Mouse (Mus musculus) c-Kit-positive CD71-negative TER-119-negative erythroid progenitor cells, embryonic 14.5 days (primary cell): ENCODE data around the gene Aars2.
A peak's percentile ranks its signal among the peaks of the same experiment; 100 is the strongest.

ENCODE experiments used
- DNase-seq: peaks from one replicate; pipeline ENCODE4 v3.0.0-alpha.2; 2013; ENCODE audit warnings: low read depth

Gene Aars2

GRCm38 (mm10) chr17:45559732-45560525, 53.3 kb downstream of the Aars2 start:
- DNase-seq, result no peak

GRCm38 (mm10) chr17:45563216-45563615, 56.6 kb downstream of the Aars2 start:
- DNase-seq, result no peak

DNA sequence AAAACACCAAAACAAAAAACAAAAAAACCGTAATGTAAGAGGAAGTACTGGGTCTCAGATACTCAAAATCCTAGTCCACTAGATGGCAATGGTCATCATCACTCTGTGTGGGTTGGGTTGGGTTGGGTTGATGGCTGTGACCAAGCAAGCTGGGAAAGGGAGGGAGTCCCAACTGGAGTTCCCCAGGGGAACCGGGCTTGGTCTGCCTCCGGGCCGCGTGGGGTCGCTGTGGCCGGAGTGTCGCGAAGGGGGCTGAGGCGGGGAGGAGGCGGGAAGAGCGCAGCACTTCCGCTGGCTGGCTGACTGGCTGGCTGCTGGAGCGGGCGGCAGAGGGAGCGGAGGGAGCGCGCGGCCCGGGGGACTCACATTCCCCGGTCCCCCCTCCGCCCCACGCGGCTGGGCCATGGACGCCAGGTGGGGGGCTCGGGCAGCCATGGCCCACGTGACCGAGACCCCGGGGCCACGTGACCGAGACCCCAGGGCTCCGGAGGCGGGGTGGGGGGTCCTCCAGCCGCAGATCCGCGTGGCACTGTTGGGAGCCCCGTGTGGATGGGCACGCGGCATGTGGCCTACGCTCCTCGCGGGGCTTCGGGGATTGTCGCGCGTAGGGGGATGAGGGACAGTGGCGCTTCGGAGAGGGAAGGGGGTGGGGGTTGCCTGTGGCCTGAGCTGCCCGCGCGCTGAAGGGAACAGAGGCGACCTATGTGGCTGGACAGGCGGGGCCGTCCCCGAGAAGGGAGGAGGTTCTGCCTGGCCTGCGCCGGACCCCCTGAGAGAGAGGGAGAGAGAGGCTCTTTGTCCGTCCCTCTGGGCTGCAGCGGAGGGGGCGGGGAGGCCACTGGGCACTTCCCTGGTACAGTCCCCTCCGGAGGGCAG, 57.3 kb downstream of the Aars2 start, which contains the start of gene Slc35b2:
Slc35b2 (plus strand) TSS at position 220 of the 876 bp plus-strand sequence.
- peak; percentile 74 for DNase-seq

- DNase-seq, result no peak
Measured at GRCm38 (mm10) chr17:45564531-45565084, 58.0 kb downstream of the Aars2 start.

DNA sequence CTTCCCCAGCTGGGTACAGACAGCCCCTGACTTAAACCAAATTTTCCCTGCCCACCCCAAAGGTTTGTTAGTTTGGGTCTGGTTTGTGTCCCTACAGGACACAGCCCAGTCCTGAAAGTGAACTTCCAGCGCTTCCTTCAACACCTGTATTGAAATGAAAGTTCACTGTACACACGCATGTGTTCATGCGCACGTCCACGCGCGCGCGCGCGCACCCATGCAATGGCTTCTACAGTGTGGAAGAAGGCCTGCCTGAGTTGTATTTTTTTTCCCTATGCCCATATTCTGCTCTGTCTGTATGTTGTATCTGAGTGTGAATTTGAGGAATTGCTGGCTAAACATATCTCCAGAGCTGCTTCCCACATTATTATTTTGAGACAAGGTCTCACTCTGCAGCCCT, 58.5 kb downstream of the Aars2 start:
- DNase-seq, result no peak

DNA sequence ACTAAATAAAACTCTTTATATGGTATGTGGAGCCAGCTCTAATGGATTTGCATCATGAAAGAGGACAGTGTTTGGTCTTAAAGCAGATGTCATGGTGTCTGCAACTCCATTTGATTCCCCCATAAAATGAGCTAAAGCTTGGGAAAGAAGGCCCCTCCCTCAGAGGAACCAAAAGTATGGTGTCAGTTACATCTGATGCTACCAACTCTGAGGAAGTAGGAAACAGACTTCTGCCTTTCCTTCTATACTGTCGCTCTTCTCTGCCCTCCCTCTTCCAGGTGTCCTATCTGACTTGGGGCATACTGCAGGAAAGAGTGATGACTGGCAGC, 59.4 kb downstream of the Aars2 start:
- no peak for DNase-seq

DNA sequence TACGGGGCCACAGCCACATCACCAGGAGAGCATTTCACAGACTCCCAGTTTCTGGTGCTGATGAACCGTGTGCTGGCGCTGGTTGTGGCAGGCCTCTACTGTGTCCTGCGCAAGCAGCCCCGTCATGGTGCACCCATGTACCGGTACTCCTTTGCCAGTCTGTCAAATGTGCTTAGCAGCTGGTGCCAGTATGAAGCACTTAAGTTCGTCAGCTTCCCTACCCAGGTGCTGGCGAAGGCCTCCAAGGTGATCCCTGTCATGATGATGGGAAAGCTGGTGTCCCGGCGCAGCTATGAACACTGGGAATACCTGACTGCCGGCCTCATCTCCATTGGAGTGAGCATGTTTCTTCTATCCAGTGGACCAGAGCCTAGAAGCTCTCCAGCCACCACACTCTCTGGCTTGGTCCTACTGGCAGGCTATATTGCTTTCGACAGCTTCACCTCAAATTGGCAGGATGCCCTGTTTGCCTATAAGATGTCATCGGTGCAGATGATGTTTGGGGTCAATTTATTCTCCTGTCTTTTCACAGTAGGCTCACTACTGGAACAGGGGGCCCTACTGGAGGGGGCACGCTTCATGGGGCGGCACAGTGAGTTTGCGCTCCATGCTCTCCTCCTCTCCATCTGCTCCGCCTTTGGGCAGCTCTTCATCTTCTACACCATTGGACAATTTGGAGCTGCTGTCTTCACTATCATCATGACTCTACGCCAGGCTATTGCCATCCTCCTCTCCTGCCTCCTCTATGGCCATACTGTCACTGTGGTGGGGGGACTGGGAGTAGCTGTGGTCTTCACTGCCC, 59.9 kb downstream of the Aars2 start:
- DNase-seq, result no peak

- no peak for DNase-seq
Measured at GRCm38 (mm10) chr17:45567162-45567601, 60.5 kb downstream of the Aars2 start.

DNA sequence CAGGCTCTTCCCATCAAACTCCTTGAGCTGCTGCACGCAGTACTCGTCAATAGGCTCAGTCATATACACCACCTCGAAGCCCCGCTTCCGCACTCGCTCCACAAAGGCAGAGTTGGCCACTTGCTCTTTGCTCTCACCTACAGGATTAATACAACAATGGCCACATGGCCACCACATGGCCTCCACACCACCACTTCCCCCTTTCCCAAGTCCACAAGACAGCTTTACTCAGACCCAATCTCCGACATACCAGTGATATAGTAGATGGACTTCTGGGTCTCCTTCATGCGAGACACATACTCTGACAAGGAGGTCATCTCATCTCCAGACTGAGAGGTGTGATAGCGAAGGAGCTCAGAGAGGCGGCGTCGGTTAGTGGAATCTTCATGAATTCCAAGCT, 62.3 kb downstream of the Aars2 start:
- DNase-seq, result no peak

GRCm38 (mm10) chr17:45569999-45570398, 63.4 kb downstream of the Aars2 start:
- DNase-seq, result no peak
